Mouse (Mus musculus) G1E (cell line): ENCODE measurements around the gene Trmt11.

ENCODE experiments used
- CTCF ChIP-seq: IDR thresholded peaks from 2 replicates; pipeline ENCODE4 v1.5.1; 2012; ENCODE audit warnings: low read depth, low read length, inconsistent platforms, mixed read lengths
- GATA1 ChIP-seq: IDR thresholded peaks from 2 replicates; pipeline ENCODE4 v1.6.1; 2012; ENCODE audit warnings: borderline replicate concordance, low read length, inconsistent platforms, mixed read lengths

- TF ChIP-seq CTCF, result no peak
- no peak for TF ChIP-seq GATA1
Measured at GRCm38 (mm10) chr10:30629977-30630376, 29.4 kb upstream of the Trmt11 start.
